Mouse (Mus musculus): Measurements from ENCODE around the gene Arhgap8.

Gene Arhgap8

GRCm38 (mm10) chr15:84800132-84800531 lies 80.3 kb downstream of the Arhgap8 start:
- DNase-seq (ENCODE audit: low spot score in 2 of 2) = peak in 1 of 2 experiments; percentile 50

DNA sequence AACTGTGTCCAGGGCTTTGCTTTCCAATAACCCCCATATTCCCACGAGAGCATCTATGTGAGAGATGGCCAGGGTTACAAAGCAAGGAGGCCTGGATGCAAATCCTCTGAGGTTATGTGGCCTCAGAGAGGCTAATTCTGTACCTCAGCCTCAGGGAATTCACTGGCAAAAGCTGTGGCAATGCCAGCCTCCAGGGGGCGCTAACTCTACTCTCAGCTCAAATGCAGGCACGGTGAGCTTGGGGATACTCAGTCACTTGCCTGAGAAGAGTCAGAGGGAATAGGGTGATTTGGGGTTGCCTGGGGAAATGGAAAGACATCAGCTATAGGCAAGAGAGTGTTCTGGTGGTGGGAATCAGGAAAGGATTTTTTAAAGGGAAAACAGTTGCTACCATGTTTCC lies 83.8 kb downstream of the Arhgap8 start:
- DNase-seq (ENCODE audit: low spot score in 2 of 2) = peak in 1 of 2 experiments; percentile 55

GRCm38 (mm10) chr15:84809275-84809952 lies 89.6 kb downstream of the Arhgap8 start:
- DNase-seq (ENCODE audit: low spot score in 2 of 2) = no peak

GRCm38 (mm10) chr15:84811126-84811525 lies 91.3 kb downstream of the Arhgap8 start:
- no peak for DNase-seq (ENCODE audit: low spot score in 2 of 2)

DNA sequence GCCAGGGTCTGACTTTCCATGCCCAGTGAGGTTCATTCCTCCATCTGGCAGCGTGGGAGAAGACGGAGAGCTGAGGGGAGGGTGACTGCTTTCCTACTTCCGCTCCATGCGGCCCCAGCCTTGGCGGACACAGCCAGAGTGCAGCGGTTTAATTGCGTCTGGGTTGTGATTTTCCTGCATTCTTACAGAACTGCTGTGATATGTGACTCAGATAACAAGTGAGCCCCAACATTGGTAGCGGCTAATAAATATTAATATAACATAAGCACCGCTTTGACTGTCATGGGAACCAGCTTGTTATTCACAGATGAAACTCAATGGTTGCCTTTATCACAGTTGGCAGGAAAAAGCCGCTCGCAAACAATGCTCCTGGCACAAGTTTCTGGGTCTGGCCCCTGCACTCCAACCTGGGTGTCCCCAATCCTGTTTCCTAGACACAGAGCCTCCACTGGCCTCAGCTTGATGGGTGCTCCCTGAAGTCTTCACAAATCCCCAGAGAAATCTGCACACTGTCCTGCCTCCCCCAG lies 93.0 kb downstream of the Arhgap8 start:
- peak in 1 of 2 experiments; percentile 40 for DNase-seq (ENCODE audit: low spot score in 2 of 2)

- no peak for DNase-seq (ENCODE audit: low spot score in 2 of 2)
Measured at GRCm38 (mm10) chr15:84815171-84815570, 95.3 kb downstream of the Arhgap8 start.

DNA sequence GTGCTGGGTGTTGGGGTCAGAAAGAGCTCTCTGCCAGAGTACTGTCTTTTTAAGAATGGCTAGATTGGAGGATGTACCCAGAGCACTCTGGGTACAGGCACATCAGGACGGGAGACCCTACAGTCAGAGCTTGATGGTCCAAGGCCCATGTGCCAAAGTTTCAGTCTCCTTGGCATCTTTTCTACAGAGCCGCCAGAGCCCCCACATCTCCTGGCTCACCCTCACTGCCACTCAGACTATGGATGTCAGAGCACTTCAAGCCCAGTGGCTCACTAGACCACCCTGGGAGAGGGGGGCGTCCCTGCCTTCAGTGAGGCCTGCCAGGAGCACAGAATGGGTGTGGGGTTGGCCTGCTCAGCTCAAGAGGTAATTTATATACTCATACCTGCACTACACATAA lies 97.7 kb downstream of the Arhgap8 start:
- DNase-seq (ENCODE audit: low spot score in 2 of 2) = no peak

DNA sequence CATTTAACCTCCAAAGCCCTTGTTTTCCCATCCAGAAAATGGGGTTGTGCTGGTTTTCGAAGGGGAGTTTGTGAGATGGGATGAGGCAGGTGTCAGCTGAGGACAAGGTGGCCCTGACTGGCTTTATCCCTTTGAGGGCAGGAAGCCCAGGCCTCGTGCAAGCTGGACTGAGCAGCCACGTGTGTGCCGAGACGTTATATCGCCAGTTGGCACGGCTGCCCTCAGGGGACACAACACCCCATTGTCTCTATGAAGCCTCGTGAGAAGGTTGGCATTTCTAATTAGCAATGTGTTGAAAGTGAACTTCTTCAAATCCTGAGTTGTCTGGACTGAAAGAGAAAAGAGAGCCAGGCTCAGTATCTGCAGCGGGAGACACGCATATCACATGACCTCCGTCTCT lies 98.4 kb downstream of the Arhgap8 start:
- no peak for DNase-seq (ENCODE audit: low spot score in 2 of 2)

- DNase-seq (ENCODE audit: low spot score in 2 of 2) = no peak
Measured at GRCm38 (mm10) chr15:84820811-84821210, 101.0 kb downstream of the Arhgap8 start.
